Comparison of ENCODE assay signal across 10 mouse cellular contexts in the genomic region with DNA sequence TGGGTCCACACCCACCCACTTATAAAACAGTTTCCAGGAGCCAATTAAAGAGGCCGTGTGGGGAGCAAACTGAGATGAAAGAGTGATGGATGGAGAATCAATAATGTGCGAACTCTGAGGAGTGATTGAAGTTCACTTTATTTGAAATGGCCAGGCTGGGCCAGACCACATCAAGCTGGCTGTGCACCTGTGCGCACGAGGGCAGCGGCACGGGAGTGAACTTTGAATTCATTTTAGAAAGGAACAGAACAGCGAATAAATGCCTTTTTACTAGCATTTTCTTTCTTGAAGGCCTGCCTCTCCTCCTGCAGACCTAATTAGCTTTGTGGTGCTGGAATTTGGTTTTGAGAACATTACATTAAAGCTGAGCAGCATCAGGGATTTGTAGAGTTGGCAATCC.
DNase-seq lines count a peak whose midpoint lies in the region; ATAC-seq and TF ChIP-seq lines count a peak whose summit lies in the region.
"Had no signal": no experiment of that assay in that cellular context is flagged by ENCODE, and none has a peak within 500 bp of the region (broad histone marks: within the 10 kb centered on the region; RNA-seq: fewer than 3 reads in every experiment).

No protein-coding gene starts in this region.

- no peak overlapping the region for H3K9ac ChIP-seq in forebrain, postnatal 0 days
- H3K9ac ChIP-seq in midbrain, embryonic 11.5 days (ENCODE audit: low read length) = peak overlapping the region; percentile 27; the same call in 1 of the 2 replicates
- no peak overlapping the region for H3K9ac ChIP-seq in midbrain, embryonic 14.5 days (replicated peaks; ENCODE audit: low read length)
- H3K9ac ChIP-seq in stomach, postnatal 0 days (ENCODE audit: low read length) = no peak overlapping the region
- H3K9ac ChIP-seq: liver, embryonic 15.5 days had no signal

- TF ChIP-seq CTCF in forebrain, postnatal 0 days (IDR thresholded peaks at IDR 0.05; ENCODE audit: low read depth) = no peak
- TF ChIP-seq CTCF in stomach, postnatal 0 days (IDR thresholded peaks at IDR 0.05; ENCODE audit: low read depth) = no peak

- H3K4me2 ChIP-seq in forebrain, postnatal 0 days (ENCODE audit: low read depth) = no peak overlapping the region
- peak overlapping the region; percentile 35 for H3K4me2 ChIP-seq in midbrain, embryonic 11.5 days
- no peak overlapping the region; the same call in 1 of the 2 replicates for H3K4me2 ChIP-seq in midbrain, embryonic 14.5 days (ENCODE audit: low read length)
- H3K4me2 ChIP-seq in stomach, postnatal 0 days (replicated peaks; ENCODE audit: low read depth) = no peak overlapping the region

- H3K27ac ChIP-seq in forebrain, embryonic 10.5 days = peak overlapping the region; percentile 73
- no peak overlapping the region for H3K27ac ChIP-seq in forebrain, postnatal 0 days (ENCODE audit: low read depth, low read length)
- 0 out of 2 replicates have a peak overlapping the region, but pooled peaks have one; percentile 54 for H3K27ac ChIP-seq in midbrain, embryonic 11.5 days (ENCODE audit: low read depth, low read length)
- H3K27ac ChIP-seq in midbrain, embryonic 14.5 days (replicated peaks; ENCODE audit: low read depth, low read length) = no peak overlapping the region
- peak overlapping the region; percentile 63; the same call in 1 of the 2 replicates for H3K27ac ChIP-seq in stomach, postnatal 0 days (replicated peaks)
- H3K27ac ChIP-seq: liver, embryonic 15.5 days had no signal

- 19% methylated on average over 7 of the region's 7 CpGs for WGBS in forebrain, embryonic 10.5 days
- WGBS in forebrain, postnatal 0 days = 28% methylated on average over 7 of the region's 7 CpGs
- 25% methylated on average over 7 of the region's 7 CpGs for WGBS in midbrain, embryonic 11.5 days
- 33% methylated on average over 7 of the region's 7 CpGs for WGBS in midbrain, embryonic 14.5 days
- WGBS in stomach, postnatal 0 days = 51% methylated on average over 7 of the region's 7 CpGs

- H3K4me3 ChIP-seq in forebrain, embryonic 10.5 days = peak overlapping the region; percentile 30; the same call in 1 of the 2 replicates
- no peak overlapping the region for H3K4me3 ChIP-seq in forebrain, postnatal 0 days (ENCODE audit: low read depth, low read length)
- H3K4me3 ChIP-seq in midbrain, embryonic 11.5 days (ENCODE audit: low read depth, low read length) = no peak overlapping the region
- no peak overlapping the region for H3K4me3 ChIP-seq in midbrain, embryonic 14.5 days (replicated peaks; ENCODE audit: low read depth, low read length)
- H3K4me3 ChIP-seq in stomach, postnatal 0 days (ENCODE audit: low read depth, low read length) = no peak overlapping the region
- H3K4me3 ChIP-seq: liver, embryonic 15.5 days had no signal

- H3K4me1 ChIP-seq in forebrain, embryonic 10.5 days = peaks cover 93% of the 10 kb centered on the region
- peaks cover 10% of the 10 kb centered on the region for H3K4me1 ChIP-seq in forebrain, postnatal 0 days (ENCODE audit: insufficient read depth)
- H3K4me1 ChIP-seq in midbrain, embryonic 11.5 days (ENCODE audit: control insufficient read depth, insufficient read depth, low read length) = peaks cover 38% of the 10 kb centered on the region
- peaks cover 26% of the 10 kb centered on the region for H3K4me1 ChIP-seq in midbrain, embryonic 14.5 days (ENCODE audit: control insufficient read depth, insufficient read depth, low read length)
- H3K4me1 ChIP-seq in stomach, postnatal 0 days (replicated peaks; ENCODE audit: control insufficient read depth, insufficient read depth) = peaks cover 11% of the 10 kb centered on the region; the same call in 1 of the 2 replicates

- no peak for DNase-seq in forebrain, embryonic 10.5 days (ENCODE audit: extremely low spot score, low spot score)
- no peak for DNase-seq in forebrain, postnatal 0 days
- no peak for DNase-seq in midbrain, embryonic 11.5 days (ENCODE audit: low spot score, missing footprints)
- no peak for DNase-seq in midbrain, embryonic 14.5 days
- DNase-seq in kidney, postnatal 36 days = peak; percentile 65 to 74
- DNase-seq in stomach, postnatal 0 days (ENCODE audit: low spot score) = no peak
- no peak for DNase-seq in adrenal gland, postnatal 4 days (ENCODE audit: low spot score in 2 of 2)
- DNase-seq: thymus, postnatal 4 days had no signal

- no peaks in the 10 kb centered on the region for H3K9me3 ChIP-seq in forebrain, embryonic 10.5 days
- H3K9me3 ChIP-seq in forebrain, postnatal 0 days (ENCODE audit: low read length) = no peaks in the 10 kb centered on the region
- H3K9me3 ChIP-seq in midbrain, embryonic 11.5 days (ENCODE audit: control insufficient read depth, low read length) = no peaks in the 10 kb centered on the region
- no peaks in the 10 kb centered on the region for H3K9me3 ChIP-seq in midbrain, embryonic 14.5 days (ENCODE audit: control insufficient read depth, low read length)
- no peaks in the 10 kb centered on the region for H3K9me3 ChIP-seq in stomach, postnatal 0 days (ENCODE audit: control insufficient read depth, low read length)
- H3K9me3 ChIP-seq: liver, embryonic 15.5 days had no signal

- H3K27me3 ChIP-seq in forebrain, embryonic 10.5 days (ENCODE audit: poor library complexity, severe bottlenecking) = no peaks in the 10 kb centered on the region
- H3K27me3 ChIP-seq in forebrain, postnatal 0 days (ENCODE audit: insufficient read depth, low read length) = no peaks in the 10 kb centered on the region
- H3K27me3 ChIP-seq in midbrain, embryonic 11.5 days (ENCODE audit: control insufficient read depth, insufficient read depth, low read length) = no peaks in the 10 kb centered on the region
- H3K27me3 ChIP-seq in midbrain, embryonic 14.5 days (ENCODE audit: control insufficient read depth, insufficient read depth, low read length) = no peaks in the 10 kb centered on the region
- H3K27me3 ChIP-seq in stomach, postnatal 0 days (ENCODE audit: control insufficient read depth, insufficient read depth, low read length) = no peaks in the 10 kb centered on the region

- no peak for ATAC-seq in forebrain, postnatal 0 days
- no peak for ATAC-seq in midbrain, embryonic 11.5 days (ENCODE audit: low FRiP score)
- no peak for ATAC-seq in midbrain, embryonic 14.5 days (ENCODE audit: low FRiP score, low TSS enrichment)
- ATAC-seq in stomach, postnatal 0 days (ENCODE audit: low FRiP score, low TSS enrichment) = peak; percentile 47; the same call in 1 of the 2 replicates
- no peak for ATAC-seq in monocyte, adult 5-6 weeks (replicated peaks; ENCODE audit: insufficient number of reproducible peaks, low FRiP score, low TSS enrichment, poor library complexity, severe bottlenecking)

- TF ChIP-seq EP300 in stomach, postnatal 0 days (optimal IDR thresholded peaks at IDR 0.05) = no peak

- no peaks in the 10 kb centered on the region for H3K36me3 ChIP-seq in forebrain, embryonic 10.5 days (replicated peaks)
- no peaks in the 10 kb centered on the region for H3K36me3 ChIP-seq in forebrain, postnatal 0 days (ENCODE audit: insufficient read depth)
- H3K36me3 ChIP-seq in midbrain, embryonic 11.5 days (ENCODE audit: control insufficient read depth, insufficient read depth, low read length) = no peaks in the 10 kb centered on the region
- no peaks in the 10 kb centered on the region for H3K36me3 ChIP-seq in midbrain, embryonic 14.5 days (ENCODE audit: control insufficient read depth, insufficient read depth, low read length)
- no peaks in the 10 kb centered on the region for H3K36me3 ChIP-seq in stomach, postnatal 0 days (ENCODE audit: control insufficient read depth, insufficient read depth, low read length)
- H3K36me3 ChIP-seq: liver, embryonic 15.5 days had no signal

Comparison
In these comparisons a context has a peak if more than half of its experiments do, and no peak if none do; other contexts are left out.
1. H3K27ac ChIP-seq: peak in forebrain, embryonic 10.5 days (single experiment), midbrain, embryonic 11.5 days (single experiment) and stomach, postnatal 0 days (single experiment); none in forebrain, postnatal 0 days (single experiment) and midbrain, embryonic 14.5 days (single experiment).
2. DNase-seq: peak in kidney, postnatal 36 days (2 of 2); none in forebrain, embryonic 10.5 days (single experiment), forebrain, postnatal 0 days (single experiment), midbrain, embryonic 11.5 days (single experiment), midbrain, embryonic 14.5 days (single experiment), stomach, postnatal 0 days (single experiment) and adrenal gland, postnatal 4 days (0 of 2).